Mouse (Mus musculus): ENCODE measurements around the gene Ros1. TPM values are rescaled to one million over a fixed set of nuclear protein-coding genes. Genes with fewer than 3 reads are reported as not detected.

The Ros1 gene
- total and polyA plus RNA-seq, 2 experiments from 2014 or later, result not detected

DNA sequence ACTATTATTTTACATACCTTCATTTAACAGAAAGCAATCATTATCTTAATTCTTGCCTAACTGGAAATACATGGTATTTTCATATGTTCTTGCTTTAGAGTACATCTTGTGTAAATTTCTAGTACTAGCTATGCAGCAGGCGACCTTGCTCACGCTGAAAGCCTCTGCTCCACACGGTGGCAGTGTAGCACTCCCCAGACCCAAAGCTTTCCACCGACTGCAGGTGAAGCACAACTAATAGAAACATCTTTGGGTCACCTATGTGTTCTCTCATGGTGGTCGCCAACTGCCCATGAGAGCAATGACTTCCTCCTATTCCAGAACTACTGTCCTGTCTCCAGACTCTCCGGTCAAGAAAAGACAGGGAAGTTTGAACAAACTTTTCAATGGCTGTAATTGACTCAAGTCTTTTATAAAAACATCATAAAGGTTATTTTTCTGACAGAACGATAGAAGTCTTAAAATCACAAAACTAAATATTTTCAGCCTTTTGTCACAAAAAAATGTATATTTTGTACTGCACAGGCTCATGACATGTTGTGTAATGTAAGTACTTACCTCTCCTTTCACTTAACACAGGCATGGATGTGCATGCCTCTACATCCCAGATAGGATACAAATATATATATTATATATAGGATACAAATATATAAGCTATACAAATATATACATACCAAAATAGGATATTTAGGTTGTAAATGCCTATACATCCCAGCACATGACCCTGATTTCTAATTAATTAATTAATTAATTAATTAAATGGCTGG lies 21.9 kb upstream of the Ros1 start:
- 25% methylated on average over 7 of the region's 7 CpGs for WGBS
- DNase-seq (ENCODE audit: low spot score) (peak; percentile 76), ATAC-seq (ENCODE audit: low FRiP score) (peak; percentile 81)
- Histone ChIP-seq H3K36me3 (ENCODE audit: insufficient read depth, low read length) (no peaks in the 10 kb centered on the region), H3K4me3 (ENCODE audit: low read depth, low read length) (no peak overlapping the region), H3K9me3 (ENCODE audit: low read length) (no peaks in the 10 kb centered on the region), H3K27ac (ENCODE audit: low read depth, low read length) (no peak overlapping the region), H3K4me1 (ENCODE audit: insufficient read depth, low read length) (no peaks in the 10 kb centered on the region), H3K4me2 (ENCODE audit: low read depth, low read length, poor library complexity, severe bottlenecking) (no peak overlapping the region), H3K9ac (replicated peaks; ENCODE audit: low read length, poor library complexity, severe bottlenecking) (no peak overlapping the region), H3K27me3 (ENCODE audit: insufficient read depth, low read length) (no peaks in the 10 kb centered on the region)
- peak; percentile 90 for TF ChIP-seq CTCF (IDR thresholded peaks at IDR 0.05)

DNA sequence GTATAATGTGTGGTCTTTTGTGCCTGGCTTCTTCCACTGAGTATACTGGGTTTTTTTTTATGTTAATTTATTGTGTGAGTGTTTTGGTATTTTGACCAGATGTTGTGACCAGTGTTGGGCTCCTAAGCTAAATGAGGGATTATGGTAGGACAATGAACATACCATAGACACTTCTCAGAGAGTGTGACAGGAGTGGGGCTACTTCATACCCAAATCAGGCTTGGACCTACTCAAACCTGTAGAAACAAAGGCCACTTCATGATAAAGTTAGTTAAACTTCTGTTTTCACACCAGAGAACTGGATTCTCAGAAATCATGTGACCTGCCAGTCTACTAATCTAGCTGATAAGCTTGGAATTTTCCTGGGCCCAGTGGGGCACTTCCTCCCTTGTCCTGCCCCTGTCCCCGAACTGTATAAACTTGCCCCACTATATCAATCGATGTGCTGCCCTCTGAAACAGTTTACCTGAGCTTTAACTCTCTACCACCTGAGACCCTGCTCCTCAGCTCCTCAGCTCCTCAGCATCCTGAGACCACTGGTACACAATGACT lies 20.3 kb upstream of the Ros1 start:
- no peak overlapping the region for H3K27ac ChIP-seq (ENCODE audit: low read depth, low read length)
- H3K9ac ChIP-seq (replicated peaks; ENCODE audit: low read length, poor library complexity, severe bottlenecking), result no peak overlapping the region
- no peaks in the 10 kb centered on the region for H3K4me1 ChIP-seq (ENCODE audit: insufficient read depth, low read length)
- H3K9me3 ChIP-seq (ENCODE audit: low read length), result no peaks in the 10 kb centered on the region
- 69% methylated on average over 2 of the region's 2 CpGs for WGBS
- no peak overlapping the region for H3K4me3 ChIP-seq (ENCODE audit: low read depth, low read length)
- TF ChIP-seq CTCF (IDR thresholded peaks at IDR 0.05), result no peak
- no peaks in the 10 kb centered on the region for H3K36me3 ChIP-seq (ENCODE audit: insufficient read depth, low read length)
- no peaks in the 10 kb centered on the region for H3K27me3 ChIP-seq (ENCODE audit: insufficient read depth, low read length)
- no peak overlapping the region for H3K4me2 ChIP-seq (ENCODE audit: low read depth, low read length, poor library complexity, severe bottlenecking)
- DNase-seq (ENCODE audit: low spot score) (no peak), ATAC-seq (ENCODE audit: low FRiP score) (no peak)

DNA sequence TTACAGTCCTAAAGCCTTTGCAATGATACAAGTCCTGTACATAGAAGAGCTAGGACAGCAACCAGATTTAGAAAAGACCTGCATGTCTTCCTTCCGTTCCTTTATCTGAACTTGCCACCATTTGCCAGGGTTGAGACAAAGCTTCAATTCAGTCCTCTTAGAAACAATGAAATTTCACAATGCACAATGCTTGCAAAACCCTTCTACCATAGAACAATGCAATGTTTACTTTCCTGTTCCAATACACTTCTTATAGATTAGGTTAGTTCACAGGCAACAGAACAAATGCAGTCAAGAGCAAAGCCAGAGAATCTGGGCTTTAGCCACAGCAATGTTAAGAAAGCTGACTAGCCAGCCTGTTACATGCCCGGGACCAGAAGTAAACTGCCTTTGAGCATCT lies 9.0 kb upstream of the Ros1 start:
- H3K4me3 ChIP-seq (ENCODE audit: low read depth, low read length), result no peak overlapping the region
- H3K27ac ChIP-seq (ENCODE audit: low read depth, low read length), result no peak overlapping the region
- no peak overlapping the region for H3K4me2 ChIP-seq (ENCODE audit: low read depth, low read length, poor library complexity, severe bottlenecking)
- no peak for DNase-seq (ENCODE audit: low spot score)
- H3K27me3 ChIP-seq (ENCODE audit: insufficient read depth, low read length), result no peaks in the 10 kb centered on the region
- no peaks in the 10 kb centered on the region for H3K9me3 ChIP-seq (ENCODE audit: low read length)
- H3K36me3 ChIP-seq (ENCODE audit: insufficient read depth, low read length), result no peaks in the 10 kb centered on the region
- 78% methylated on average over 2 of the region's 2 CpGs for WGBS
- no peak for ATAC-seq (ENCODE audit: low FRiP score)
- no peaks in the 10 kb centered on the region for H3K4me1 ChIP-seq (ENCODE audit: insufficient read depth, low read length)
- no peak for TF ChIP-seq CTCF (IDR thresholded peaks at IDR 0.05)
- H3K9ac ChIP-seq (replicated peaks; ENCODE audit: low read length, poor library complexity, severe bottlenecking), result no peak overlapping the region

DNA sequence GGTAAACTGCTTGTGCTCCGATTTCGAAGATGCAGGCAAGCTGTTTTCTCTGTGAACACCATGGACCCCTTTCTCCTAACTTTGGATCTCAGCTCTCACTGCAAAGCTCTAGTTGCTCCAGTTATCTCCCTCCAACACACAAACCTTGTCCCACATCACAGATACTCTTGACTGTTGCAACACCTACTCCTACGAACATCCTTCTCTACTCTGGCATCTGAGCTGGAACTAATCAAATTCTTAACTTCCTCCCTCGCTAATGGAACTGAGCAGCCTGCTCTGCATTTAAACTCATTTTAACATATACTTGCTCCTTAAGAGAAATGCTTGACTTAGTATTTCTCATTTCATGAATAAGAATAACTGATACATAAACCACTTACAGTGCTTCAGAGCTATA lies 9.1 kb downstream of the Ros1 start:
- no peak for TF ChIP-seq CTCF (IDR thresholded peaks at IDR 0.05)
- DNase-seq (ENCODE audit: low spot score) (no peak), ATAC-seq (ENCODE audit: low FRiP score) (no peak)
- Histone ChIP-seq H3K36me3 (ENCODE audit: insufficient read depth, low read length) (no peaks in the 10 kb centered on the region), H3K9me3 (ENCODE audit: low read length) (no peaks in the 10 kb centered on the region), H3K4me2 (ENCODE audit: low read depth, low read length, poor library complexity, severe bottlenecking) (no peak overlapping the region), H3K4me1 (ENCODE audit: insufficient read depth, low read length) (no peaks in the 10 kb centered on the region), H3K27ac (ENCODE audit: low read depth, low read length) (no peak overlapping the region), H3K9ac (replicated peaks; ENCODE audit: low read length, poor library complexity, severe bottlenecking) (no peak overlapping the region), H3K4me3 (ENCODE audit: low read depth, low read length) (no peak overlapping the region), H3K27me3 (ENCODE audit: insufficient read depth, low read length) (no peaks in the 10 kb centered on the region)
- WGBS, result 84% methylated on average over 4 of the region's 4 CpGs

DNA sequence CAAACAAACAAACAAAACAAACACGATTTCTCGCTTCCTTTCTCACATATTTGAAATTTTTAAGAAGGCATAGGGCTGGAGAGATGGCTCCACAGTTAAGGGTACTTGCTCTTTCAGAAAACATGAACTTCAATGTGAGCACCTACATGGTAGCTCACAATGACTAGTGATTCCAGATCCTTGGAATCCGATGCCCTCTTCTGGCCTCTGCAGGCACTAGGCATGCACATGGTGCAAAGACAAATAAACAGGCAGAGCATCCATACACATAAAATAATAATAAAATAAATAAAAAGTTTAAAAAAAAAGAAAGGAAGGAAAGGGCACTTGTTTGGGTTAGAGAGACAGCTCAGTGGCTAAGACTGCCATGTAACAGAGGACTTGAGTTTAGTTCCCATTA lies 12.2 kb downstream of the Ros1 start:
- Histone ChIP-seq H3K27me3 (ENCODE audit: insufficient read depth, low read length) (no peaks in the 10 kb centered on the region), H3K4me3 (ENCODE audit: low read depth, low read length) (no peak overlapping the region), H3K9ac (replicated peaks; ENCODE audit: low read length, poor library complexity, severe bottlenecking) (no peak overlapping the region), H3K4me2 (ENCODE audit: low read depth, low read length, poor library complexity, severe bottlenecking) (no peak overlapping the region), H3K4me1 (ENCODE audit: insufficient read depth, low read length) (no peaks in the 10 kb centered on the region), H3K36me3 (ENCODE audit: insufficient read depth, low read length) (no peaks in the 10 kb centered on the region), H3K27ac (ENCODE audit: low read depth, low read length) (no peak overlapping the region), H3K9me3 (ENCODE audit: low read length) (no peaks in the 10 kb centered on the region)
- 82% methylated on average over 3 of the region's 3 CpGs for WGBS
- no peak for ATAC-seq (ENCODE audit: low FRiP score)
- TF ChIP-seq CTCF (IDR thresholded peaks at IDR 0.05), result peak; percentile 22; the same call in 1 of the 2 replicates
- no peak for DNase-seq (ENCODE audit: low spot score)

DNA sequence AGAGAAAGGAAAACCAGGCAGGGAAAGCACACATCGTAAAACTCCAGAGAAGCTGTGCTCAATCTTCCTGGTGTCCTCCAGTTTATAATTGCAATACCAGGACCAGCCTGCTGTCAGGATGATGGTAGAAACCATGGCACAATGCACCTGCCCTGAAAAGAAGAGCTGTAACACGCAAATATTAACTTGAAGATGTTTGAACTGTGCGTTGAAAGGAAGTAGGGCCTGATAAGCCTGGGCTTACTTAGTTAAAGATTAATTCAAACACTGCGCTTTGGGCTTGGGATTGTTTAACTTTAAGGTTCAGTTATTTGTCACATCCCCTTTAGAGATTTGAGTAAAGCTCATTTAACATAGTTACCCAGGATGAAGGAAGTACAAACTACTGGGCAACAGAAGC lies 20.7 kb downstream of the Ros1 start:
- Histone ChIP-seq H3K4me2 (ENCODE audit: low read depth, low read length, poor library complexity, severe bottlenecking) (no peak overlapping the region), H3K9ac (replicated peaks; ENCODE audit: low read length, poor library complexity, severe bottlenecking) (no peak overlapping the region), H3K27ac (ENCODE audit: low read depth, low read length) (no peak overlapping the region), H3K4me1 (ENCODE audit: insufficient read depth, low read length) (no peaks in the 10 kb centered on the region), H3K4me3 (ENCODE audit: low read depth, low read length) (no peak overlapping the region), H3K9me3 (ENCODE audit: low read length) (no peaks in the 10 kb centered on the region), H3K27me3 (ENCODE audit: insufficient read depth, low read length) (no peaks in the 10 kb centered on the region), H3K36me3 (ENCODE audit: insufficient read depth, low read length) (no peaks in the 10 kb centered on the region)
- 87% methylated on average over 4 of the region's 4 CpGs for WGBS
- DNase-seq (ENCODE audit: low spot score) (no peak), ATAC-seq (ENCODE audit: low FRiP score) (no peak)
- no peak for TF ChIP-seq CTCF (IDR thresholded peaks at IDR 0.05)

All from midbrain, postnatal 0 days (tissue).